Mouse (Mus musculus): ENCODE measurements around the gene Homer1. TPM values are rescaled to one million over a fixed set of nuclear protein-coding genes. Genes with fewer than 3 reads are reported as not detected.

Homer1 gene
- polyA plus RNA-seq, 1 experiment, result 3.4 TPM

DNA sequence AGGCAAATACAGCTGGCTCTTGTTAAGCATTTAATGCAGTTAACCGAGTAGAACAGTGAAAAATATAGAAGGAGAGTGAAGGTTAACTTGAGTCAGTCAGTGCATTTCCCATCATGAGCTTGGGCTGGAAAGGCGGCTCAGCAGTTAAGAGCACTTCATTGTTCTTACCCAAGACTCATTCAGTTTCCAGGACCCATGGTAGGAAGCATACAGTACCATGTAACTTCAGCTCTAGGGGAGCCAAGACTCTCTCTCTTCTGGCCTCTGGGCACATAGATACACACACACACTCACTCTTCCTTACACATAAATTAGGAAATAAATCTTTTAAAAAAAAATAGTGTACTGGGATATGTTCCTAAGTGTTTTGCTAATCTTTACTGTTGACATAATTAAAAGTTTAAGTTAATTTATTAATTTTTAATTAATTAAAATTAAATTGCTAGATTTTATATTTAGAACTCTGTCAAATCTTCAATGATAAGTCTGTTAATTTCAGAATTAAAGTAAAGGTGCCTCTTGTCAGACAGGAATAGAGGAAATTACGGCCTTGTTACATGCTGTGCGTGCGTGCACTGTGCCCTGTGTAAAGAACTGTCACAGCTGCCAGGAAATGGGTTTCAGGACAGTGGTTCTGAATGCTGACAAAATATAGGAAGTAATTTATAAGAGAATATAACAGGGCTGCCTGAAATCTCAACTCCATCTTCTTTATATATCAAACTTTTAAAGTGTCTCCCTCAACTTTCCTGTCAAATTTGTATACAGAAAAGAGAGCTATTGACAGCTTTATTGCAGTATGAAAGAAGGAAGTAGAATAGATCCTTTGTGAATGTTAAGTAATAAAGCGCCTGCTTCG, 55.2 kb downstream of the Homer1 start:
- WGBS, result 84% methylated on average over 7 of the region's 7 CpGs
- Histone ChIP-seq H3K36me3 (ENCODE audit: control insufficient read depth, insufficient read depth, low read length) (peaks cover 3% of the 10 kb centered on the region; the same call in 1 of the 2 replicates), H3K4me3 (ENCODE audit: low read depth, low read length) (no peak overlapping the region), H3K27me3 (ENCODE audit: control insufficient read depth, insufficient read depth, low read length) (no peaks in the 10 kb centered on the region), H3K27ac (ENCODE audit: insufficient read depth, low read depth, low read length) (no peak overlapping the region), H3K4me1 (ENCODE audit: control insufficient read depth, insufficient read depth, insufficient read length, low read length) (peaks cover 2% of the 10 kb centered on the region)
- no peak for TF ChIP-seq POLR2A (IDR thresholded peaks at IDR 0.05; ENCODE audit: low read depth, low read length)
- TF ChIP-seq CTCF (IDR thresholded peaks at IDR 0.05; ENCODE audit: extremely low read depth, insufficient read length, insufficient replicate concordance, low read depth, low read length), result no peak

DNA sequence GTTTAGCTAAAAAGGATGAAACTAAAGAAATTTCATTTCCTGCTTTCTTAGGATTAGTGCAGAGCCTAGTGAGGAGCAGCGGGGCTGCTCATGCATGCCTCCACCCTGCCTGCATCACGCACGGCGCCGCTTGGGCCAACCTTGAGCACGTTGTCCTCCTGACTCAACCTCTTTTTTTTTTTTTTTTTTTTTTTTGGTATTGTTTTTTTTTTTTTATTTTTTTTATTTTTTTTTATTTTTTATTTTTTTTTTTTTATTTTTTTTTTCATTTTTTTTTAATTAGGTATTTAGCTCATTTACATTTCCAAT, 55.8 kb downstream of the Homer1 start:
- Histone ChIP-seq H3K36me3 (ENCODE audit: control insufficient read depth, insufficient read depth, low read length) (peaks cover 3% of the 10 kb centered on the region; the same call in 1 of the 2 replicates), H3K4me1 (ENCODE audit: control insufficient read depth, insufficient read depth, insufficient read length, low read length) (peaks cover 2% of the 10 kb centered on the region), H3K4me3 (ENCODE audit: low read depth, low read length) (no peak overlapping the region), H3K27ac (ENCODE audit: insufficient read depth, low read depth, low read length) (no peak overlapping the region), H3K27me3 (ENCODE audit: control insufficient read depth, insufficient read depth, low read length) (no peaks in the 10 kb centered on the region)
- 80% methylated on average over 6 of the region's 6 CpGs for WGBS
- no peak for TF ChIP-seq POLR2A (IDR thresholded peaks at IDR 0.05; ENCODE audit: low read depth, low read length)
- TF ChIP-seq CTCF (IDR thresholded peaks at IDR 0.05; ENCODE audit: extremely low read depth, insufficient read length, insufficient replicate concordance, low read depth, low read length), result no peak

GRCm38 (mm10) chr13:93358522-93358921, 59.1 kb downstream of the Homer1 start:
- TF ChIP-seq POLR2A (IDR thresholded peaks at IDR 0.05; ENCODE audit: low read depth, low read length) (no peak), CTCF (IDR thresholded peaks at IDR 0.05; ENCODE audit: extremely low read depth, insufficient read length, insufficient replicate concordance, low read depth, low read length) (no peak)
- WGBS, result 92% methylated on average over 1 of the region's 1 CpGs
- Histone ChIP-seq H3K4me3 (ENCODE audit: low read depth, low read length) (no peak overlapping the region), H3K4me1 (ENCODE audit: control insufficient read depth, insufficient read depth, insufficient read length, low read length) (peaks cover 2% of the 10 kb centered on the region), H3K27ac (ENCODE audit: insufficient read depth, low read depth, low read length) (no peak overlapping the region), H3K36me3 (ENCODE audit: control insufficient read depth, insufficient read depth, low read length) (peaks cover 3% of the 10 kb centered on the region; the same call in 1 of the 2 replicates), H3K27me3 (ENCODE audit: control insufficient read depth, insufficient read depth, low read length) (no peaks in the 10 kb centered on the region)

DNA sequence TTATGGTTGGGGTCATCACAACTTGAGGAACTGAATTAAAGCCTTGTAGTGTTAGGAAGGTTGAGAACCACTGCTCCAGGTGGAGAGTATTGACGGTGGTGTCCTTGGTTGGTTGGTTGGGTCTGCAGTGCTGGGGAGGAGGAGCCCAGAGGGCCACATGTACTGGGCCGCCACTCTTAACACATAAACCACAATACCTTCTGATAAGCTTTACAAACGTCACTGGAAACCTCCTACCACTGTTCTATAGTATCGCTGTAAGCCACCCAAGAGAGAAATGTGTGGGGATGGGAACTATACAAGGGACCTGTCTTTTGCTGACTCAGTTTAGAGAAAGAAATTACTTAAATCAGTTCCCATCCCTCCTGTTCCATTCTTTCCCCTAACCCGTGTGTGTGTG, 68.1 kb downstream of the Homer1 start:
- Histone ChIP-seq H3K27ac (ENCODE audit: insufficient read depth, low read depth, low read length) (no peak overlapping the region), H3K4me1 (ENCODE audit: control insufficient read depth, insufficient read depth, insufficient read length, low read length) (no peaks in the 10 kb centered on the region), H3K4me3 (ENCODE audit: low read depth, low read length) (no peak overlapping the region), H3K27me3 (ENCODE audit: control insufficient read depth, insufficient read depth, low read length) (no peaks in the 10 kb centered on the region), H3K36me3 (ENCODE audit: control insufficient read depth, insufficient read depth, low read length) (no peaks in the 10 kb centered on the region)
- 81% methylated on average over 5 of the region's 5 CpGs for WGBS
- TF ChIP-seq CTCF (IDR thresholded peaks at IDR 0.05; ENCODE audit: extremely low read depth, insufficient read length, insufficient replicate concordance, low read depth, low read length) (no peak), POLR2A (IDR thresholded peaks at IDR 0.05; ENCODE audit: low read depth, low read length) (no peak)

DNA sequence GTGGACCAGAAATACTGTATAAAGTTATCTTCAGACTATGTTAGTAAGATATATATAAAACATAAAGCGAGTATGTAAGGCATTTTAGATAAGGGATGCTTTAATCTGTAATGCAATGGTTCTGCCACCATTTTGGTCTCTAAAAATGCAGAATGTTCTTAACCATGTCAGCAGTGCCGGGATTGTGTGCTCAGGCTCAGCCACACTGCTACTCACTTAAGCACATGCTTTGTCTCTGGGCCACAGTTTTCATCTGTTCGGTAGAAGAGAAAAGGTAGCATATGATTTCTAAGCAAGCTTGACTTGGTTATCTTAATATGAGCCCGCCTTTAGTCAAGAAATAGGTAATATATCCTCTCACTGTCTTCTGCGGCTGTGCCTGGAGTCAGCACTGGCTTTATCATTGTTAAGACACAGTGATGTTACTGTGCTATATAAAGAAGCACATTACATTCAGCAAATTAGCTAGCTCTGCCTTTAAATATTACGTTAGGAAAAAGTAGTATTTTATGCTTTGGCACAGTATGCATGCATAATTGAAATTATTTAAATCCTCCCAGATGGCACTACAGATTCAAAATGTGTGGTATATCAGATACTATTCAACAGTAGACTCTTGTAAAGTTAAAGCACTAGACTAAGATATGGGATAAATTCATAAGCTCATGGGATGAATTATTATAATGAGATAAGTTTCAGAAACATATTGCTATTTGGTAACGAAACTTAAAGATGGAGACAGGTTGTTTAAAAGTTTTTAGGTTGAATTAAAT, 69.6 kb downstream of the Homer1 start:
- H3K27ac ChIP-seq (ENCODE audit: insufficient read depth, low read depth, low read length), result no peak overlapping the region
- no peaks in the 10 kb centered on the region for H3K27me3 ChIP-seq (ENCODE audit: control insufficient read depth, insufficient read depth, low read length)
- no peaks in the 10 kb centered on the region for H3K36me3 ChIP-seq (ENCODE audit: control insufficient read depth, insufficient read depth, low read length)
- H3K4me1 ChIP-seq (ENCODE audit: control insufficient read depth, insufficient read depth, insufficient read length, low read length), result no peaks in the 10 kb centered on the region
- H3K4me3 ChIP-seq (ENCODE audit: low read depth, low read length), result no peak overlapping the region
- no peak for TF ChIP-seq CTCF (IDR thresholded peaks at IDR 0.05; ENCODE audit: extremely low read depth, insufficient read length, insufficient replicate concordance, low read depth, low read length)
- TF ChIP-seq POLR2A (IDR thresholded peaks at IDR 0.05; ENCODE audit: low read depth, low read length), result no peak
- 92% methylated on average over 7 of the region's 7 CpGs for WGBS

DNA sequence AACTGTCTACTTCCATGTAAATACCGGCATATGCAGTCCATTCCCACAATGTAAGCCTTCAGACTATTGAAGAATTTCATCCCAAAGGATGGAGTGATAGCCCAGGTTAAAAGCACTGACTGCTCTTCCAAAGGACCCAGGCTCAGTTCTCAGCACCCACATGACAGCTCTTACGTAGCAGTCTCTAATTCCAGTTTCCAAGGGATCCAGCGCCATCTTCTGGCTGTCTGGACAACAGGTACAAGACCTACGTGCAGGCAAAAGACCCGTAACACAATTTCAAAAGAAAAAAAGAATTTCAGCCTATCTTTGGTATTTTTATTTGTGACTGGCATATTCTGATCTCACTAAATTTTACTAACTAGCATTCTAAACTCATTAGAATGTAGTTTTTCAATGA, 75.0 kb downstream of the Homer1 start:
- Histone ChIP-seq H3K36me3 (ENCODE audit: control insufficient read depth, insufficient read depth, low read length) (no peaks in the 10 kb centered on the region), H3K27ac (ENCODE audit: insufficient read depth, low read depth, low read length) (no peak overlapping the region), H3K4me1 (ENCODE audit: control insufficient read depth, insufficient read depth, insufficient read length, low read length) (no peaks in the 10 kb centered on the region), H3K27me3 (ENCODE audit: control insufficient read depth, insufficient read depth, low read length) (no peaks in the 10 kb centered on the region), H3K4me3 (ENCODE audit: low read depth, low read length) (no peak overlapping the region)
- TF ChIP-seq POLR2A (IDR thresholded peaks at IDR 0.05; ENCODE audit: low read depth, low read length) (no peak), CTCF (IDR thresholded peaks at IDR 0.05; ENCODE audit: extremely low read depth, insufficient read length, insufficient replicate concordance, low read depth, low read length) (no peak)
- WGBS, result 93% methylated on average over 5 of the region's 5 CpGs

DNA sequence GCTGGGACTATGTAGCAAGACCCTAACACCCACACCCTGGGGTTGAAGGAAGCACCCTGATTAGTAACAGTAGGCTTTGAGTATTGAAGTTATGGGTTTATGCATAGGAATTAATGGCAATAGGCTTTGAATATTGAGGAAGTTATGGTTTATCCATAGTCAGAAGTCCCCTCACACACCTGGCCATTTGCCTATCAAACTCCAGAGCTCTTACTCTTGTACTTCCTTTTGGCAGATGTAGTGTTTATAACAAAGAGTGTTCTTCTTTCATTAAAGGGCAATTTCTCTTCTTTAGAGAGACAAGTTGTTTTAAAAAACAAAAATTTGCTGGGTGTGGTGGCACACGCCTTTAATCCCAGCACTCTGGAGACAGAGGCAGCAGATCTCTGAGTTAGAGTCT, 79.1 kb downstream of the Homer1 start:
- Histone ChIP-seq H3K27ac (ENCODE audit: insufficient read depth, low read depth, low read length) (no peak overlapping the region), H3K36me3 (ENCODE audit: control insufficient read depth, insufficient read depth, low read length) (no peaks in the 10 kb centered on the region), H3K4me3 (ENCODE audit: low read depth, low read length) (no peak overlapping the region), H3K27me3 (ENCODE audit: control insufficient read depth, insufficient read depth, low read length) (no peaks in the 10 kb centered on the region), H3K4me1 (ENCODE audit: control insufficient read depth, insufficient read depth, insufficient read length, low read length) (no peaks in the 10 kb centered on the region)
- TF ChIP-seq CTCF (IDR thresholded peaks at IDR 0.05; ENCODE audit: extremely low read depth, insufficient read length, insufficient replicate concordance, low read depth, low read length), result no peak
- no peak for TF ChIP-seq POLR2A (IDR thresholded peaks at IDR 0.05; ENCODE audit: low read depth, low read length)
- 30% methylated on average over 1 of the region's 1 CpGs for WGBS
